Comparison of ENCODE assay signal across 1 mouse cellular context in the genomic region with DNA sequence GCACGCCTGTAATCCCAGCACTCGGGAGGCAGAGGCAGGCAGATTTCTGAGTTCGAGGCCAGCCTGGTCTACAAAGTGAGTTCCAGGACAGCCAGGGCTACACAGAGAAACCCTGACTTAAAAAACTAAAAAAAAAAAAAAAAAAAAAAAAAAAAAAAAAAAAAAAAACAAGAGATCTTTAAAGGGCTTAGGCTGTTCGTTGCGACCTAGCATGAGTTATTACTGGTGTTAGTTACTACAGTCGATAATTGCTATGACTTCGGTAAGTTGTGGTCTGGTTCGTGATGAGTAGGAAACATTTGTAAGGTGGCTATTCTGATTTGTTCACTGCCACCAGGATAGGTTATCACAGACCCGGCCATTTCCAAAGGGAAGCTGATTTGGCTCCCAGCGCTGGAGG.
A peak's percentile ranks its signal among the peaks of the same experiment; 100 is the strongest.
TF ChIP-seq lines count a peak whose summit lies in the region.

No protein-coding gene starts in this region.

TF ChIP-seq in MEL, 35 proteins besides CTCF, POLR2A, EP300 and RAD21:
- peak; percentile 51 for TF ChIP-seq ZNF384 (IDR thresholded peaks at IDR 0.05; ENCODE audit: low read depth, low read length)
